Mouse (Mus musculus) midbrain, embryonic 14.5 days (tissue): Measurements from ENCODE around the gene Phf12. TPM values are rescaled to one million over a fixed set of nuclear protein-coding genes. Genes with fewer than 3 reads are reported as not detected.

Source experiments
- microRNA counts: library from miRNA; unstranded; fragments of <30 nt; microRNA quantifications from one replicate; lab custom pipeline; 2016
- microRNA-seq: library from miRNA; unstranded; fragments of <30 nt; microRNA quantifications from one replicate; pipeline ENCODE4, GENCODE M21; 2016
- polyA plus RNA-seq: library from polyadenylated mRNA; unstranded; fragments of >200 nt; fragmentation: Nextera tagmentation; extraction: Ambion mirVana; gene quantifications from 2 replicates; pipeline ENCODE4 v1.2.1, GENCODE M21; 2014

Gene Phf12
- polyA plus RNA-seq, 1 experiment from 2014 or later: 20.3 TPM

MicroRNAs encoded within 50 kb of the gene (microRNA counts, 519-probe panel; counts per million panel counts)
- microRNA mmu-miR-144 (lab: Ali Mortazavi, UCI) (4,691 counts per million, percentile 38 among the panel's probes with 10 or more counts), microRNA mmu-miR-451 (lab: Ali Mortazavi, UCI) (3,507 counts per million, percentile 16 among the panel's probes with 10 or more counts)

Small RNAs within 50 kb of the gene (microRNA-seq; reads per million reads assigned to microRNA genes)
- 30.9 reads per million, percentile 44 among the genes with 10 or more reads in this experiment for gene Mir144
- gene Mir451a: not detected
- not detected for gene Mir451b

Other genes starting within 250 kb of the Phf12 start
- 42.3 and 49.7 TPM in 2 replicates for gene Myo18a, start 219.5 kb upstream of the Phf12 start, polyA plus RNA-seq
- gene Gm10277, start 195.0 kb upstream of the Phf12 start, polyA plus RNA-seq: 1.0 and 1.6 TPM in 2 replicates
- gene Pipox, start 88.7 kb upstream of the Phf12 start, polyA plus RNA-seq: 4.0 and 4.2 TPM in 2 replicates
- gene Sez6, start 52.0 kb upstream of the Phf12 start, polyA plus RNA-seq: 121 and 124 TPM in 2 replicates
- 51.3 and 62.5 TPM in 2 replicates for gene Dhrs13, start 49.5 kb downstream of the Phf12 start, polyA plus RNA-seq
- gene Flot2, start 55.2 kb downstream of the Phf12 start, polyA plus RNA-seq: 57.4 and 64.8 TPM in 2 replicates
- 33.2 and 35.8 TPM in 2 replicates for gene Eral1, start 97.6 kb downstream of the Phf12 start, polyA plus RNA-seq
- 29.3 and 30.4 TPM in 2 replicates for gene Fam222b, start 111.9 kb downstream of the Phf12 start, polyA plus RNA-seq
- 68.4 and 103 TPM in 2 replicates for gene Traf4, start 182.8 kb downstream of the Phf12 start, polyA plus RNA-seq
- gene Nek8, start 193.9 kb downstream of the Phf12 start, polyA plus RNA-seq: 3.9 and 4.2 TPM in 2 replicates
- gene Tlcd1, start 194.0 kb downstream of the Phf12 start, polyA plus RNA-seq: 6.4 and 6.9 TPM in 2 replicates
- 977 and 1,164 TPM in 2 replicates for gene Rpl23a, start 200.8 kb downstream of the Phf12 start, polyA plus RNA-seq
- 51.7 and 53.3 TPM in 2 replicates for gene Rab34, start 205.7 kb downstream of the Phf12 start, polyA plus RNA-seq
- 0.97 and 1.0 TPM in 2 replicates for gene Proca1, start 210.6 kb downstream of the Phf12 start, polyA plus RNA-seq